Mouse (Mus musculus) intestine, embryonic 15.5 days (tissue): Measurements from ENCODE around the gene Btd. TPM values are rescaled to one million over a fixed set of nuclear protein-coding genes. Genes with fewer than 3 reads are reported as not detected.

ENCODE experiments used
- ATAC-seq: fragments of 200-750 bp; cut with Nextera tagmentation; 2 replicates; pipeline ENCODE4 v1.8.0; 2017; ENCODE audit warnings: moderate TSS enrichment, moderate library complexity
- H3K27ac ChIP-seq: fragments of 300-500 bp; sonication (generic); 2 replicates; pipeline ENCODE4 v1.5.1; 2015; ENCODE audit warnings: mild to moderate bottlenecking, inconsistent platforms
- H3K27me3 ChIP-seq: fragments of 300-500 bp; sonication (generic); replicated peaks from 2 replicates; pipeline ENCODE4 v1.6.1; 2015; ENCODE audit warnings: inconsistent platforms
- H3K36me3 ChIP-seq: fragments of 300-500 bp; sonication (generic); 2 replicates; pipeline ENCODE4 v1.6.1; 2015; ENCODE audit warnings: inconsistent platforms
- H3K4me1 ChIP-seq: fragments of 300-500 bp; sonication (generic); replicated peaks from 2 replicates; pipeline ENCODE4 v1.6.1; 2015; ENCODE audit warnings: inconsistent platforms
- H3K4me2 ChIP-seq: fragments of 300-500 bp; sonication (generic); replicated peaks from 2 replicates; pipeline ENCODE4 v1.6.1; 2015; ENCODE audit warnings: mild to moderate bottlenecking, inconsistent platforms
- H3K4me3 ChIP-seq: fragments of 300-500 bp; sonication (generic); replicated peaks from 2 replicates; pipeline ENCODE4 v1.5.1; 2015; ENCODE audit warnings: inconsistent platforms
- H3K9ac ChIP-seq: fragments of 300-500 bp; sonication (generic); 2 replicates; pipeline ENCODE4 v1.6.1; 2015; ENCODE audit warnings: inconsistent platforms
- H3K9me3 ChIP-seq: fragments of 300-500 bp; sonication (generic); 2 replicates; pipeline ENCODE4 v1.6.1; 2016; ENCODE audit warnings: inconsistent platforms
- WGBS: fragments of 180-500 bp; shearing (Covaris S2); methylation state at CpG from one replicate; pipeline ENCODE4 v1.1.7; 2015; 5-methylcytosine and 5-hydroxymethylcytosine counted together
- polyA plus RNA-seq: library from polyadenylated mRNA; unstranded; fragments of >200 nt; fragmentation: Nextera tagmentation; extraction: Ambion mirVana; gene quantifications from 2 replicates; pipeline ENCODE4 v1.2.1, GENCODE M21; 2015

The Btd gene
- polyA plus RNA-seq, 1 experiment from 2014 or later: 27.6 TPM

- ATAC-seq: no peak
- H3K27ac ChIP-seq: no peak overlapping the region
- H3K4me1 ChIP-seq: no peaks in the 10 kb centered on the region
- H3K4me2 ChIP-seq: no peak overlapping the region
- H3K27me3 ChIP-seq: no peaks in the 10 kb centered on the region
- no peaks in the 10 kb centered on the region for H3K9me3 ChIP-seq
- no peak overlapping the region for H3K4me3 ChIP-seq
- H3K9ac ChIP-seq: no peak overlapping the region
- WGBS: 84% methylated on average over 4 of the region's 4 CpGs
- peaks cover 5% of the 10 kb centered on the region; the same call in 1 of the 2 replicates for H3K36me3 ChIP-seq
Observed at GRCm38 (mm10) chr14:31697755-31698154, 56.9 kb downstream of the Btd start.

GRCm38 (mm10) chr14:31700376-31700775, 59.5 kb downstream of the Btd start:
- Histone ChIP-seq H3K27ac (no peak overlapping the region), H3K4me2 (no peak overlapping the region), H3K36me3 (peaks cover 7% of the 10 kb centered on the region; the same call in 1 of the 2 replicates), H3K9me3 (no peaks in the 10 kb centered on the region), H3K4me1 (no peaks in the 10 kb centered on the region), H3K9ac (no peak overlapping the region), H3K4me3 (no peak overlapping the region), H3K27me3 (no peaks in the 10 kb centered on the region)
- 79% methylated on average over 2 of the region's 2 CpGs for WGBS
- ATAC-seq: no peak

DNA sequence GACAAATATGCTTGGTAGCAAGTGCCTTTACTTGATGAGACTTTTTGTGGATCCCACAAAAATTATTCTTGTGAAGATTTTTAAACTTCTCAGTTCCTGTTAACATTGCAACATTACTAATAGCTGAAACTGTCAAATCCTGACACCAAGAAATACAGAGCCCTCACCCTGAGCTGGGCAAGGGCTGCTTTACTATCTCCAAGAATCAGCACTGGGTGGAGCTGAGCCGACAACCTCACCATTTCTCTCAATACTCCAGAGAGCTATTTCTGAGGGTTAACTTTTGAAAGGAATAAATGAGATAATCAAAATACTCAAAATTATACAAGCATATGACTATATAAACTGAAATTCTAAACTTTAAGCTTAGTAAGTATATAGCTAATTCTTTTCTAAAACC, 68.5 kb downstream of the Btd start:
- H3K27ac ChIP-seq: no peak overlapping the region
- no peaks in the 10 kb centered on the region for H3K4me1 ChIP-seq
- H3K36me3 ChIP-seq: 0 out of 2 replicates have a peak, but pooled peaks cover 3% of the 10 kb centered on the region
- H3K9ac ChIP-seq: no peak overlapping the region
- no peak overlapping the region for H3K4me3 ChIP-seq
- H3K9me3 ChIP-seq: no peaks in the 10 kb centered on the region
- no peaks in the 10 kb centered on the region for H3K27me3 ChIP-seq
- 87% methylated on average over 1 of the region's 1 CpGs for WGBS
- H3K4me2 ChIP-seq: no peak overlapping the region
- no peak for ATAC-seq

DNA sequence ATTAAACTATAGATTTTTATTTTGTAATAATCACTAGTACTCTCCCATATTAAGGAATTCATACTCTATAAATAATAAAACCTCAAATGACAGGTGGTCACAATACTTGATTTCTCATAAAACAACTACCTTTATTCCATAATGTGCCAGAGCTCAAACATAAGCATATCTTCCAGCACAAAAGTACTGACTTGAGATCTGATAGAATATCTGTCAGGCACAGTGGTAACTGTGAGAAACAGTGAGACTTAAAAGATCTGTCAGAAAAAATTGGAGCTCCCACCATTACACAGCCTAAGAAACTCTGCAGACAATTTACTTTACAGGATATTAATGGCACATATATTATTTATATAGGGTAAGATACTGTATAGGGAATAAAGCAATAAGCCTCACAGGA, 74.8 kb downstream of the Btd start:
- H3K9ac ChIP-seq: no peak overlapping the region
- no peaks in the 10 kb centered on the region for H3K27me3 ChIP-seq
- no peaks in the 10 kb centered on the region for H3K4me1 ChIP-seq
- H3K36me3 ChIP-seq: peaks cover 7% of the 10 kb centered on the region; the same call in 1 of the 2 replicates
- no peak overlapping the region for H3K4me3 ChIP-seq
- ATAC-seq: no peak
- no peak overlapping the region for H3K4me2 ChIP-seq
- no peaks in the 10 kb centered on the region for H3K9me3 ChIP-seq
- no peak overlapping the region for H3K27ac ChIP-seq

DNA sequence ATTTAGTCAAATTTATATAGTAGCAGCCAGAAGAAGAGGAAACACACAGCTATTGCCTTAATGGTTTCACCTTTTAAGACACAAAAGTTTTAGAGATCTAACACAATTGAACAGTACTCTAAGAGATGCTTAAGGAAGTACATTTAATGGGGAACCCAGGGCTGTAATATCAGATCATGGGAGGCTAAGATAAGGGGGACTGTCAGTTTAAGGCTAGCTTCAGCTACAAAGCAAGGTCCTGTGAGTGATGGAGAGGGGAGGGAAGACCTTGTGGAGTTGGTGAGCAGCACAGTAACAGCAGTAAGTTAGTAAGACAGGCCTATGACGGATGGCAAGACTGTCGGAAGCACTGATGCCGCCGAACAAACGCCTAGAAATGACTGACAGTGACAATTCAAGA, 76.5 kb downstream of the Btd start:
- H3K27ac ChIP-seq: no peak overlapping the region
- no peaks in the 10 kb centered on the region for H3K27me3 ChIP-seq
- no peaks in the 10 kb centered on the region for H3K4me1 ChIP-seq
- 93% methylated on average over 5 of the region's 5 CpGs for WGBS
- no peak overlapping the region for H3K4me3 ChIP-seq
- no peak for ATAC-seq
- H3K9ac ChIP-seq: no peak overlapping the region
- peaks cover 7% of the 10 kb centered on the region; the same call in 1 of the 2 replicates for H3K36me3 ChIP-seq
- no peaks in the 10 kb centered on the region for H3K9me3 ChIP-seq
- no peak overlapping the region for H3K4me2 ChIP-seq

Other genes with a start within 250 kb of the Btd start
- gene Sh3bp5, start 204.9 kb upstream of the Btd start, polyA plus RNA-seq: 18.1 and 20.6 TPM in 2 replicates
- 19.9 and 21.4 TPM in 2 replicates for gene Eaf1, start 146.6 kb upstream of the Btd start, polyA plus RNA-seq
- gene Mettl6, start 146.0 kb upstream of the Btd start, polyA plus RNA-seq: 52.9 and 54.1 TPM in 2 replicates
- gene Colq, start 49.7 kb upstream of the Btd start, polyA plus RNA-seq: 0.61 and 0.65 TPM in 2 replicates
- gene Gm49387, start 150 bp upstream of the Btd start, polyA plus RNA-seq: 1.3 TPM in 1 of 2 replicates, not detected in the other
- 15.5 and 17.4 TPM in 2 replicates for gene Hacl1, start 258 bp downstream of the Btd start, polyA plus RNA-seq
- gene Ankrd28, start 189.6 kb downstream of the Btd start, polyA plus RNA-seq: 6.7 and 7.4 TPM in 2 replicates